Mouse (Mus musculus) left cerebral cortex, postnatal 25 days (tissue): ENCODE results near the gene Foxn3. TPM values are rescaled to one million over a fixed set of nuclear protein-coding genes. Genes with fewer than 3 reads are reported as not detected.

ENCODE experiments used
- DNase-seq, 2 experiments: peaks; one replicate each; pipeline ENCODE4 v3.0.0; 2022; ENCODE audit warnings: low spot score in 2 of 2, mixed read lengths in 1 of 2
- intact Hi-C: fragments of 180-260 bp; cut with DNase I; formaldehyde crosslinking; loops from one replicate; pipeline ENCODE4 v1.15.1; 2025
- total RNA-seq, 2 experiments: library from RNA; stranded (reverse); gene quantifications; 2 replicates each; pipeline ENCODE4 v1.2.3; 2021

The Foxn3 gene
- total RNA-seq, 2 experiments from 2014 or later: 49.3 to 52.8 TPM

DNA sequence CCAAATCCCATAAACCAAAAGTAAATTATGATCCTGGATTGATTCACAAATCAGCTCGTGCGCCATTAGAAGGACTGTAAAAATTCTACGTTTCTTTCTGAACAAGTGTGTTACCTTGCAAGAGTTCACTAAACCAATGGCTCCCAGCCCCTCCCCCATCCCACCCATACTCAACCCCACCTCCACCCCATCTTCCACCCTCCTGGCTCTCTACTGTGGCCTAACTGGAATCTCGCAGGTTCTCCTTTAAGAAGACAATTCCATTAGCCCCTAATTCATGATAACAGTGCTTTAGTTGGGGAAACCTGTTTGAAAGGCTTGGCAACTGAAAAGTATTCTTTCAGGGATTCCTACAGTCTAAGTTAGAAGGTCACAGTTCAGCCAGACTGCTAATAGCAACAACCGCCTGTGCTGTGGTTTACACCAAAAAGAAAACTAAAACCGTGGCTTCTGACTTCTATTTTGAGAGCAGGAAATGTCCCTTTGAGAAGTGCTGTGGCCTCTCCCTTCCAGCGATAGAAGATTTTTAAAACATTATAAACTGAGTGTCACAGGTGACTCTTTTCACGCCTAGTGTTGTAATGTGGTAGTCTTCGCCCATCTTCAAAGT lies 1.0 kb upstream of the Foxn3 start:
- intact Hi-C loops: loop anchor here (5.0 kb wide), 2 partner anchors 63 to 273 kb away; no protein-coding TSS in a partner anchor
- no peak for DNase-seq

DNA sequence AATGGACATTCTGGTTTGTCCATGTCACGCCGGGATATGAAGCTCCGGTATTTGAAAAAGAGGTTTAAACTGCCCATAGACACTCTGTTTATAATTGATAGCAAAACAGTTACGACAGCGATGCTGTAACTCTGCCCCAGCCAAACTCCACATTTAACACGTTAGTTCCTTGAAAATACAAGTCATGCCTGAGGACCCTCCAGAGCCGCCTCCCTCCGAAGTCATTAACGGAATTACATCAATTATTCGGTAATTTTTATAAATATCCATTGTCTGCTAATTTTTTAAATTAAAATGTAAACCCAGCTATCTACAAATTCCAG lies 554 bp downstream of the Foxn3 start:
- DNase-seq: no peak
- intact Hi-C loops: loop anchor here (1.0 to 5.0 kb wide), 3 partner anchors 64 to 274 kb away; no protein-coding TSS in a partner anchor

DNA sequence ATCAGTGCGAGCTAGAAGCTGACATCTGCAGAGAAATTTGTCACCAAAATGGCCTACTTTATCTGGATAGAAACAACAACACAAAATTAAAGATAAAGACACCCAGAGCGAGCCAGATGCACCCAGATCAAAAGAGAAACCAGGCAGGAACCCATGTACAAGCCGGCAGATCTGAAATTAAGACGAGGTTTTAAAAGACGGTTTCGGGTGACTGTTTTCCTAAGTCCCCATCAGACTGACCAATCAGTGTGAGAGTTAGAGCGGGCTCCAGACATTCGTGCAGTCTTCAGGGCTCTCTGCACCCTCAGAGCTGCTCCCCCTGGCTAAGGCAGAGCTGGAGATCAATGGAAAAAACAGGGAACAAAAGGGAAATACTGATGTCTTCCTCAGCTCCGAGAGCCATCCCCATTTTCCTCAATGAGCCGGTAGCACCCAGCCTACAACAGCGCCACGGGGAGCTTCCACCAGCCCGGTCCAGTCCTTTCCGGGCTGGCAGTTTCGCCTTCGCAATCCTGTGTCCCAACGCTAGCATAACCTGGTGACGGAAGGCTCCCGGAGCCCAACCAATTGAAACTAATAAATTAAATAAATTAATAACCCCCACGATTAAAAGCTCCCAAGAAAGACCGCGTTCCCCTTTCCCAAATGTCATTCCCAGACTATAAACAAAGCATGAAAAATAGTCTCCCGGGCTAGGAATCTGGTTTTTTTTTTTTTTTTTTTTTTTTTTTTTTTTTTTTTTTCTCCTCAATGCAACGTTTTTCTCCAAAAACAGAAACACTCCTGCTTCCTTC lies 1.1 kb downstream of the Foxn3 start:
- DNase-seq: peak; percentile 56 to 64
- intact Hi-C loops: loop anchor here (5.0 kb wide), 2 partner anchors 65 to 275 kb away; no protein-coding TSS in a partner anchor

DNA sequence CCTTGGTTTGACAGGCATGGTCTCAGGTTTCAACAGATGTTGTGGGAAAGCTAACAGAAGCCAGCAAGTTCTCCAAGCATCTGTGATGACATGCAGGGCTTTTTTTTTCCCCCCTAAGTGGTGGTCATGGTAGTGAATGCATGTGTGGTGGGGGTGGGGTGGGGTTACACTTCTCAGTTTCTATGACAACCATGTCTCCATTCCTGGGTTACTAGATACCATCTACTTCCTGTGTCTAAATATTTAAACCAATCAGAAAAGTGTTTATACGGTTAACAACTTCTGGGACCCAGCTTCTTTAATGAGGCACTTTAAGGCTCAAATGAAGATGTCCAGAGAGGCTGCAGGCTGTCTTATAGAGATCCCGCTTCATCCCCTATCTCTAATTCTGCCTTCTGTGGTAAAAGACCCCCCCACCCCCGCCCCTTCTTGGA lies 2.0 kb downstream of the Foxn3 start:
- intact Hi-C loops: loop anchor here (5.0 kb wide), 2 partner anchors 66 to 276 kb away; no protein-coding TSS in a partner anchor
- no peak for DNase-seq

DNA sequence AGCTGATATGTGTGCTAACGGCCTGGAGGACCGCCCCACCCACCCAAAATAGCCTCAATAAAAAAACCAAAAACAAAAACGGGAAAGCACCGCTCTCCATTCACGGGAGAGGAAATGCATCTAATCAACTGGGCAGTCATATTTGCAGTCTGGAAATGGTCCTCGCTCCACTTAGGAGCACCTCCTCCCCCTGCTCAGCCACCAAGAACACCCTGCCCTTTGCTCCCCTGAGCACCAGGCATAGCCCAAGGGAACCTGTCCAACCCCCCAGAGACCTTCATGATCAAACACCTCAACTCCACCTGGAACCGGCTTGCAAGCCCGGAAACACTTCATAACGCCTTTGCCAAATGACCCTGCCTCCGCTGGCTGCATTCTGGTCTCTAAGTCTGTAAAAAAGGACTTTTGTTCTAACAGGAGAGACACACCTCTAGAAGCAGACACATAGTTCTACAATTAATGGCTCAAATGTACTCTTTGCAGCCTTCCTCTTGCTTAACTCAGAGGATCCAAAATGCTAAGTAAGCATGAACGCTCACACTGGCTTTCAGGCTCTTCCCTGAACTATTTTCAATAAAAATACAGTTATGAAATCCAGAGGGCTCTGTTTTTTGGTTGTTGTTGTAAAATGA lies 2.6 kb downstream of the Foxn3 start:
- intact Hi-C loops: loop anchor here (5.0 kb wide), 2 partner anchors 66 to 276 kb away; no protein-coding TSS in a partner anchor
- no peak for DNase-seq

DNA sequence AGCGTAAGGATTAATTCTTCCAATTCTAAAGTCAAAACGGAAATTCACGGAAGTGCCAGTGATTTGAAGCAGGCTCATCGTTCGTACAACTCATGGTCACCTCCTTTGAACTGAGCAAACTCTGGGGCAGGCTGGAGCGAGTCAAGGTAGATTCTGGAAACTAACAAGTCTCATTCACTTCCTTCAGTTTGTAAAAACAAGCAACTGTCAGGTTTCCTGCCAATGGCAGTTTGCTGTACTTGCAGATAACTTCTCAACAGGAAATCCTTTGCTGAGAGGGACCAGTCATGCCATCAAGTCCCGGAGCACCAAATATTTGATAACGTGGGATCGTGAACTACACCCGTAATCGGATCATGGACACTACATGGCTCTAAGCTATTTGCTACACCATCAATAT lies 3.9 kb downstream of the Foxn3 start:
- intact Hi-C loops: no loop called here
- DNase-seq: no peak

DNA sequence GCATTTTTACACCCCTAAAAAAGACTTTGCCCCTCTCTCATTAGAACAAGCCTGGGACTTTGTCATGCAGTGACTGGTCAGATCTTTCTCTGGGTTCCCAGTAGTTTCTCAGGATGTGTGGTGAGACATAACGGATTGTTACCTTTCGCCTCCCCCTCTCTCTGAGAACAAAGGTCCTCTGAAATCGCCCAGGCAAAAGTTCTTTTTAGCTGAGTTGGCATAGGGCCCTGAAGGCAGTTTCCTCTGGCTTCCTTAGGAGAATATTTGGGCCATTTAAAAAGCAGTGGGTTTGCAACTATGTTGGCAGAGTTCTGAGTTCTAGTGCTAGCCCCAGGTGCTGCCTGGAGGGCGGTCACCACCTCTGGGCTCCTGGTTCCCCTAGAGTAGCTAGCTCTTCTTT lies 4.9 kb downstream of the Foxn3 start:
- intact Hi-C loops: no loop called here

DNA sequence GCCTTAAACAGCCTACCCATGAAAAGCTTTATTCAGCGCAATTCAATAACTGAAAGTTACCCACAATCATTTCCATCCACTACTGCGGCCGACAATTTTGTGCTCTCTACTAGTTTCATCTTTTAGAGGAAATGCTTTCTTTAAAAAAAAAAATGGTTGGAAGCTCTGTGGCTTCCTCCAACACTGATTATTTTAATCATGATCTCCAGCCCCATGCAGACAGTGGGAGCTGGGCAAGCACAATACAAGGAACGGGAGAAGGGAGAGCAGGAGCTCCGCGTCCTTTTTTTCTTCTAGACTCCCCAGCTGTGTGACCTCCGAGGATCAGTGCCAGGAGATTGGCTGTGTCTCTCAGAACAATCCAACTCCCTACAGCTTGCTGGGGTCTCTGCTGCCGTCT lies 5.9 kb downstream of the Foxn3 start:
- no peak for DNase-seq
- intact Hi-C loops: no loop called here

More for the DNA sequence above, 4.9 kb downstream of the Foxn3 start:
- no peak for DNase-seq

DNA sequence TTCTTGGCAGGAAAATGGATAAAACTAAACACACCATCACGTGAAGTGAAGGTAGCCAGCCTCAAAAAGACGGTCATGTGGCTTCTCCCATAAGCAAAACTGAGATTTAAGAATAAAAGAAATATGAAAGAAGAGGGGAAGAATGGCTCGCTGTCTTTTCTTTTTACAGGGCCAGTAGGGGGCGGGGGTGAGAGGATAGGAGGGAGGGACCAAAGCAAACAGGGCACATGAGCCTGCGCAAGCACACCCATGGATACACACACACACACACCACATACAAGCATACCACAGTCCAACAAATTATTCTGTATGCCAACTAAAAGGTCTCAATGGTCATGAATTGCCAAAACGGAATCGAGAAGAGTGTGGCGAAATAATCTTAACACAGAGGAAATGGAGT lies 12.8 kb downstream of the Foxn3 start:
- intact Hi-C loops: no loop called here
- DNase-seq: no peak

DNA sequence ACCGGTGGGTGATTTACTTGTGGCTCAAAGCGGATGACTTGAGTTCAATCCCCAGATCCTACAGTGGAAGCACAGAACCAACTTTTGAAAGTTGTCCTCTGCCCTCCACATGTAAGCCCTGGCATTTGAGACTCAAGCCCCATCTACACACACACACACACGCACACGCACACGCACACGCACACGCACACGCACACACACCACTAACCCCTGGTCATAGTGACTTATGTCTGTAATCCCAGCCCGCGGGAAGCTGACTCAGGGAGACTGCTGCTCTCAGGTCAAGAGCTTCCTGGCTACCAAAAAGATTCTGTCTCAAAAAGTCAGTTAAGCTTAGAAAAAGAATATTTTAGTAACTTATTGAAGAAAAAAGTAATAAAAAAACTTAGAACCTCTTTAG lies 13.6 kb downstream of the Foxn3 start:
- no peak for DNase-seq
- intact Hi-C loops: no loop called here

DNA sequence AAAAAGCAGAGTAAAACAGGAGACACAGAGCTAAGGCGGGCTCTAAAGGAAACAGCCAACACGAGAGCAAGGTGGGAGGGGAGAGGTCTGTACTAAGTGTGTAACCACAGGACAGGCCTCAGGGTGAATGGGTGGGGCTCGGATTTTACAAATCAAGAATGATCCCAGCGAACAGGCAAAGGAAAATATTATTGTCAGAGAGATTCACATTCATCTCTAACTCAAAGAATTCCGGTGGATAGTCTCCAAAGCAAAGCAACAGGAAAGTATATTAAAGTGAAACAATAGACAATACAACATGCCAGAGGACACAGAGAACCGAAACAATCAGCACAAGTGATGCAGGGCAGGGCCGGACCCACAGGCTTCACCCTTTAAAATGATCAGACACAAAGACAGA lies 15.0 kb downstream of the Foxn3 start:
- no peak for DNase-seq
- intact Hi-C loops: no loop called here

DNA sequence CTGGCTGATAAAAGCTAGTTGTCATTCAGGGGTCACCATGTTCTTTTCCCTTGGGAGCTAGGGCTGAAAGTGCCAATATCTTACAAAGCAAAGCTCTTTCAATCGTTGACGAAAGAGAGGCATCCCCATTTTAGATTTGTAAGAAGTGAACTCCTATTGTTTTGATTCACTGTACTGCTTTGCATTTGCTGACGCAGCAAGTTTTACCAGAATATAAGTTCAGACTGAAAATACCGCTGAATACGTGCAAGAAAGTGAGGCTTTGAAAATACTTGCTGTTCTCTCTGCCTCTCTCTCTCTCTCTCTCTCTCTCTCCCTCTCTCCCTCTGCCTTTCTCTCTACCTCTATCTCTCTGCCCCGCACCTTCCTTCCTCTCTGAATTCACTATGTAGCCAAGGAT lies 16.1 kb downstream of the Foxn3 start:
- intact Hi-C loops: no loop called here

DNA sequence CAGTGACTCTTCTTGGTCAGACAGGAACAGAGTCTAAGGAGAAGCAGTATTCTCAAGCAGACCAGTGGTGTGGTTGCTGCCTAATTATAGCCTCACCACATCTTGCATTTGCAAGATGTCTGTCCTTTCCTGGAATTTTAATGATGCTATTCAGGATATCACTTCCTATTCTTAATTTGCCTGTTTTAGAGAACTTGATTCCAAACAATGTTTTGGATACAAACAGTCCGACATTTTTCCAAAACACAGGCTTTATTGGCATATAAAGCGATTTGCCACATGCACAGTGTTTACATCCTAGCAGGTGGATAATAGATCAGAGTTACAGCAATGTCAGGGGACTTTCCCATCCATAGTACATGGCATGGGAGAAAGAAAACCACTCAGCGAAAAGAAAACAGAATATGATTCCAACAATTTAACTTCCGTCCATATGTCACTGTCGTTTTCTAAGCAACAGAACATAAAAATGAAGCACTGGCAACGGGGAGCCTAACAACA lies 18.1 kb downstream of the Foxn3 start:
- no peak for DNase-seq
- intact Hi-C loops: no loop called here

More for the DNA sequence above, 16.1 kb downstream of the Foxn3 start:
- DNase-seq: no peak

DNA sequence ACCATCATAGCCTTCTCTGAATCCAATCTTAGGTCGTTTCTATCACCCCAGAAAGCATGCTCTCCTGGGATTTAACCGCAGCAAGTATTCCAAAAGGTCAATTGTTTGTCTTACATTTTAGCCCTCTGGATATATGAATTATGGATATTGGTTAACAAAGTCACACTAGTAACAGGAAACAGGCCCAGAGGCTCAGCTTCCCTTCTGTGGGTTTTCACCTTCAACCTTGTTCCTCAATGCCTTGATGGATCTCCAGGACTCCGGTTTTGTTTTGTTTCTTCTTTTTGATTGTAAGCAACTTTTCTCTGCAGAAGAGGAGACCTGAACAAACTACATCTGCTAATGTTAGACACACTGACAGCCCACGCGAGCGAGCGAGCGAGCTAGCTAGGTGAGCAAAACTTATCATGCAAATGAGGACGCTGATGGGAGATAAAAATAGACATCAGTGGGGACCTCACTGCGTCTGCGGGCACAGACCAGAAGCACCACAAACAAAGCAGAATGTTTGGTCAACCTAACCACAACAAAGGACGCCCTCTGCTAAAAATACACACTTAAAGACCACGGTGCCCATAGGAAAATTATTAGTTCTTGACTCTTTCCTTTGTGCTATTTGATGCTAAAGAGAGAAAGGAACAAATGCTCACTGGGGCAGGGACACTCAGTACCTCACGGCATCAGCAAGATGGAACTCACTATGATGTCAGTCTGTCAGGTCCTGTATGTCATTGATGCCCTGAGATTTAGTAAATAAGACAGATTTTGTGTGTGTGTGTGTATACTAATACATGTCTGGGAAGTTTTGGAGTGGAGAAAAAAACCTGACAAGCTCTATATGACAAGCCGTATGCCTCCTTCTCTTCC lies 18.9 kb downstream of the Foxn3 start:
- no peak for DNase-seq
- intact Hi-C loops: no loop called here

DNA sequence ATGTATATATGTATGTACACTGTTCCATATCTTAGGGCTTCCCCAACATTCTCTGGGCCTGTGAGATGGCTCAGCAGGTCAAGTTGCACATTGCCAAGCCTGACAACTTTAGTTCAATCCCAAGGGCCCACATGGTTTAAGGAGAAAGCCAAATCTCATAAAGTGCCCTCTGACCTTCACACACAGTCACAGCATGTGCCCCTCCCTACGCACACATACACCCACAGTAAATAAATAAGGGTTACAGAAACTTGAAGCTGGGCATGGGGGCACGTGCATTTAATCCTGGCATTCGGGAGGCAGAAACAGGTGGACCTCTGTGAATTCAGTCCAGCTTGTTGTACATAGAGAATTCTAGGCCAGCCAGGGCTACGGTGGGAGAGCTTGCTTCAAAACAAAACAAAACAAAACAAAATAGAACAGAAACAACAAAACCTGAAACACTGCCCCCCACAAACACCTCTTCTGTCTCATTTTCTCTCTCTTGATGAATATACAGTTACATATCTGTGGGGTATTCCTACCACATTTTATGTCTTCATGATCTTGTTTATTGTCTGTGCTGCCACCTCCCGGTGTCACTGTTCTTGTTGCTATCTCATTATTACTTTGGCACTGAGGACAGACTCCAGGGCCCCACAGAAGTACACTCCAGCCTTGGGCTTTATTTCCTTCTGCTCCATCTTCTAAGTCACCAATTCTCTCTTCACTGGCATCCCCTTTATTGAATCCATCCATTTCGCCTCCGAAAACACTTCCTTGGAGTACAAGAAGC lies 19.8 kb downstream of the Foxn3 start:
- intact Hi-C loops: no loop called here
- DNase-seq: no peak

DNA sequence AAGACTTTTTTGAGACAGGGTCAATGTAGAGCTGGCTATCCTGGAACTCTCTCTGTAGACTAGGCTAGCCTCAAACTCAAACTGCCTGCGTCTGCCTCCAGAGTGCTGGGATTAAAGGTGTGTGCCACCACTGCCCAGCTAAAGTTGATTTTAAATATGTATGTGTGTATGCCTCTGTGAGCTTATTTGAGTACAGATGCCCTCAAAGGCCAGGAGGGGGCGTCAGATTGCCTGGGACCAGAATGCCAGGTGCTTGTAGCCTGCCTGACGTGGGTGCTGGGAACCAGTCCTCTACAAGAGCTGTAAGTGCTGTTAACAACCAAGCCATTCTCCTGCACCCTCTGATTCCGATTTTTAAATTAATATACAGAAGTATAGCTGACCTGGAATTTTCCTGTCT lies 23.2 kb downstream of the Foxn3 start:
- intact Hi-C loops: no loop called here
- DNase-seq: no peak

DNA sequence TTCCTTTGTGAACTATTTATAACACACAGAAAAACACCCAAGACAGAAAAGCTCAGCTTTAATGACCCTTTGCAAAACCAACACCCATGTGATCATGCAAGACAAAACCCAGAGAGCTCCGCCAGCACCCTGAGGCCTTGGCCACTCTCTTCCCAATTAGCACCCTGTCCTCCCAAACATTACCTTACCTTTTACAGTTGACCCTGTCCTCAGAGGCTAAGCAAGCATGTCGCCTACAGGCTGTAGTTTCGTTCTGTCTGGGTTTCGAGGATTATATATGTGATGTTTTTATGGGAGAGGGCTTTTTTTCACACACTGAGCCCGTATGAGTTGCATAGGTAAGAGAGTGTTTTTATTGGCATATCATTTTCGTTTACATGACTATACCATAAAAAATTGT lies 26.1 kb downstream of the Foxn3 start:
- DNase-seq: no peak
- intact Hi-C loops: no loop called here

DNA sequence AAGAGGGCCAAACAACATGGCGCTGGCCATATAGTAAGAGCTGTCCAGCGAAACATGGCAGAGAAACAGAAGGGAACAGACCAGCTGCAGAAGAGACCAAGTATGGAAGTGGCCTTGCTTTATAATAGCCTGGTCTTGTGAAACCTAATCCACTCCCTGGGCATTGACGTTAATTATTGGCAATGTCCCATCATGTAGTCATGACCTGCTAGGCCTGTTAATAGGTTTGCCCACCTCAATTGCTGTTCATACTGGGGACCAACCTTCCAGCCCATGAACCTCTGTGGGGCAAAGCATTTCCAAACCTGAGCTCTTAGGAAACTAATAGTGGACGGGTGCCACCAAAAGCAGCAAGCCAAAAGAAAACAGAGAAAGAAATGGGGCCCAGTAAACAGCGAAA lies 27.0 kb downstream of the Foxn3 start:
- intact Hi-C loops: no loop called here
- no peak for DNase-seq

DNA sequence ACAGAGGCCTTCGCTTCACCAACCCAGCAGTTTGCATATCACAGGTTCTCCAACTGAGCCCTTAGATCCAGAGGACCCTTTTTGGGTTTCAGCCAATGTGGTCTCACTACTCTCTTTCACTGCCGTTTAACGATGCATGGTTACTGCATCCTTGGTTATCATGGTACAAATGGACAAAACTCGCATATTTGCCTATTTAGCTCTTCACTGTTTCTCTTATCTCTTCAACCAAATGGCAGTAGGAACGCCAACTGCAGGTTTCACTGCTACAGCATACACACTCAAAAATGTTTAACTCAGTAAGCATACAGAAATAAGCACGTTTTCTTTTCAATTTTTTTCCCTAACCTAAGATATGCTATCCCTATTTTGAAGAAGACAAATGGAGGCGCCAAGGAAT lies 31.0 kb downstream of the Foxn3 start:
- intact Hi-C loops: no loop called here

More for the DNA sequence above, 31.0 kb downstream of the Foxn3 start:
- DNase-seq: no peak
